Mouse (Mus musculus) kidney, adult 8-10 months (tissue): ENCODE data around the gene Otop2.

ENCODE experiments used
- DNase-seq, 2 experiments: peaks; one replicate each; pipeline ENCODE4 v3.0.0; 2022

Otop2 gene

DNA sequence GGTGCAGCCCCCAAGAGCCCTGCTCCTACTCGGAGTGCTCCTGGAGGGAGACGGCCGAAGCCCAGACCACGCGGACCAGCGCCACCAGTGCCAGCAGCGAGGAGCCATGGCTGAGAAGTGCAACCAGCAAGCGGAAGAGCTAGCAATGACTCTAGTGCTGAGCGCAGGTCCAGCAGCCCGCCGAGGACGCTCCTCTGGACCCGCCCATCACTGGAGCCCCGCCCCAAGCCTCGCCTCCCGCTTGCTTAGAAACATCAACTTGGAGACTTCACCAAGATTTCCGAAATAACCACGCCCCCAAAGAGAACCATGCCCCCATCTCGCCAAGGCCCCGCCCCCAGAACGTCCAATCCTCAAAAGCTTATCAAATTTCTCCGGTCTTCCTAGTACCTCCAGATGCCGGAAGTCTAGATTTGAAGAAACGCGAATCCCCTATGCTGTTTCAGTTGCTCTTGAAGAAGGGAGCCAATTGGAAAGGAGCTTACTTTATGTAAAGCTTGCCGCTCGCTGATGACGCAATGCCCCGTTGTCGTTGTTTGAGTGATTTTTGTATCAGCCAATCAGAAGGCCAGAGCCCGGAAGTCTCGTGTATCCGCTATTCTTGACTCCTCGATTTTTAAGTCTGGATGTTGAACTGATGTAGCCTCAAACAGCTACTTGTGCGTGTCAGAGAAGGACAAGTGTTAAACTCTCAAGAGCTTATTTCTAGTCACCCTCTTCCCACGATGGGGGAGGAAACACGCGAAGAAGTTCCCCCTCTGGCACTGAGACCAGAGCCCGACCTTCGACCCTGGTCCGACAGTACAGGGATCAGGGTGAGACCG lies 30.0 kb upstream of the Otop2 start, which contains the start of gene Fdxr:
Gene Fdxr, minus strand, starts transcription at position 271 of the 824 bp plus-strand sequence.
- DNase-seq = peak; percentile 99

DNA sequence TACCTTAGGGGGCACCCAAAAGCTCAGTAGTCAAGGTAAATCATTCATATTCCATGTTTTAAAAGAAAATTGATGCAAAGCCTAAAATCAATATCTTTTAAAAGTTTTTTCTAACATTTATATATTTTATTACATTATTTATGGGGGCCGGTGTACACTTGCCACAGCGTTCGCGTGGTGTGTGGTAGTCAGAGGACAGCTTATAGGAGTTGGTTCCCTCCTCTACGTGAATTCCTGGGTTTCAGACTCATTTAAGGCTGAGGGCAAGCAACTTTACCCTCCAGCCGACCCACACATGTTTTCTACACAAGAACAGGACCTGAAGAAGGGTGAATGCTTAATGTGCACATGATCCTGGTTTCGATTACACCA lies 29.4 kb upstream of the Otop2 start:
- DNase-seq = no peak

- no peak for DNase-seq
Observed at GRCm38 (mm10) chr11:115278176-115278575, 28.8 kb upstream of the Otop2 start.

GRCm38 (mm10) chr11:115279726-115280125 lies 27.2 kb upstream of the Otop2 start:
- no peak for DNase-seq

GRCm38 (mm10) chr11:115282295-115282694 lies 24.7 kb upstream of the Otop2 start:
- DNase-seq = no peak

GRCm38 (mm10) chr11:115282723-115283485 lies 24.1 kb upstream of the Otop2 start:
- no peak for DNase-seq

DNA sequence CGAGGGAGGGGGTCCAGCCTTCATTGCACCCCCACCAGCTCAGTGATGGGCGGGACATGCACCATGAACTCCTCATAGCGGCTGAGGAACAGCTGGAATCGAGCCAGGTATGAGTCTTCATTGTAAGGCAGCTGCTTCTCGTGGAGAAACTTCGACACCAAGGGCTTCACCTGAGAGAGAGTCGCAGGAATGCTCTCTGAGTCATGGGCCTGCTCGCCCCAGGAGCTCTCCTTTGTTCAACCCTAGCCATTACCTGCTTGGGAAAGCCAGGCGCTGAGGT lies 23.5 kb upstream of the Otop2 start:
- DNase-seq = no peak

DNA sequence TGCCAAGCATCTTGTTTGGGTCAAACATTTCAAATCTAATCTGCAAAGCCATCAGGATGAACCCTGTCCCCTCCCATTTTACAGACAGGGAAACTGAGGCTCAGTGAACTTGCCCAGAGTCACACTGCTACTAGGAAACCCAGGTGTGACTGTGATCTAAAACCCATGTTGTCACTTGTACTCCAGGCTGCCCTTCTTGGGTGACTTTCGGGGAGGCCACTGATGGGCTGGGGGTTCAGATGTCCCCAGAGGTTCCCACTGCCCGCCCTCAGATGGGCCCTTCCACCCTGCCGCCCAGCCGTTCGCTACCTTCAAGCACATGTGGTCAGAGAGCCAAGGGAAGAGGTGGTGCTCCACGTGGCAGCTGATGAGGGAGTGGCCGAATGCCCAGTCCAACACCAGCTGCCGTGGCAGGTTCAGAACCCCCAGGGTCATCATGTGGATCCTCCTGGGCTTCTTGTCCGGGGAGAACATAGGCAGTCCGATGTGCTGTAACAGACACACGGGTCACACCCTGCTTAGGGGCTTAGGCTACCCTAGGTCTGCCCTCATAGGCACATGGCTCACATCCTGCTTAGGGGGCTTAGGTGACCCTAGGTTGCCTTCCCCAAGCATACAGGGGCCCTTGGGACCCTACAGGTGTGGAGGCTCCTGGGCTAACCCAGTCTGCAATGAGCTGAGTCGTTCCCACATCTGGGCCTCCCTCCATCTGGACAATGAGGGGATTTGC lies 22.9 kb upstream of the Otop2 start:
- no peak for DNase-seq

DNA sequence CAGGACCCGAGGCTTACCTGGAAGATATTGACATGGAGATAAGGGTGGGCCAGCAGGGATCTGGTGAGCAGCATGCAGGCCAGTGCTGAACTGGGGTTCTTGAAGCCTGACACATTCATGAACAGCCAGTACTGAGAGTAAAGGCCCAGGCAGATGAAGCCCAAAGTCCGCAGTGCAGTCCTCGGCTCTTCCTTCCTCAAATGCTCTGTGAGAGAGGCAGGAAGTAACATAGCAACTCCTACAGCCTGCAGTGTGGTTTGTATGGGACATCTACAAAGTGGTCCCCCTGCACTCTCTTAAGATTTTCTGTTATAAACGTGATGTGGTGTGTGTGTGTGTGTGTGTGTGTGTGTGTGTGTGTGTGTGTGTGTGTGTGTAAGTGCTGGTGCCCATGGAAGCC lies 21.7 kb upstream of the Otop2 start:
- DNase-seq = no peak

DNA sequence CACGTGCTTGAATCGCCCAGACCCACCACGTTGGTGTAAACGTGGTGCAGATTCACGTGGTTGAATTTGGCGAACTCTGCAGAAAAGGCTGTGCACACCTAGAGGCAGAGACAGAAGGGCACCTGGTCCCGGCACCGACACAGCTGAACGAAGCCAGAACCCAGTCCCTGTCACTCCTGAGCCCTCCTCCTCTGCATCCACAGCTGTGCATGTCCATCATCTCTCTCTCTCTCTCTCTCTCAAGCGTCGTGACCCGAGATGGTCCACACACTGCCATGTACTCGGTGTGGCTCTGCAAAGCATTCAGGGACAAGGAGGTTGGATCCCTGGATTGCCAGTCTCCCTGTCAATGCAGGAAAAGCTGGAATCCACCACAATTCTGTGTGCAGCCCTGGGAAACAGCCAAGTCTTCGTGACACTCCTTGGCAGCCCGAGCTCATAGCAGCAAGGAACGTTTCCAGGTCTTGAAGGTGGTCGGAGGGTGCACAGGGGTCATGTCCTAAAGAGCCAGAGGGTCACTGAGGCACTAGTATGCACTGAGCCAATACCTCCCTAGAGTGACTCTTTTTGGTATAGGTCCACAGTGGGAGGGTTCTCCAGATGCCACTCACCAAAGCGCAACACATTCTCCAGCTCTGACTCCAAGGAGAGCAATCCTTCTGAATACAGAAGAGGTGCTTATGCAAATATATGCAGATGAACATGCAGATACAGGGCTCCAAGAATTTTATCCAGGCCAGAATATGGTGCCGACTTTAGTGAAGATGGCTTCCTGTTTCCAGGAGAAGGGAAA lies 20.6 kb upstream of the Otop2 start:
- no peak for DNase-seq

DNA sequence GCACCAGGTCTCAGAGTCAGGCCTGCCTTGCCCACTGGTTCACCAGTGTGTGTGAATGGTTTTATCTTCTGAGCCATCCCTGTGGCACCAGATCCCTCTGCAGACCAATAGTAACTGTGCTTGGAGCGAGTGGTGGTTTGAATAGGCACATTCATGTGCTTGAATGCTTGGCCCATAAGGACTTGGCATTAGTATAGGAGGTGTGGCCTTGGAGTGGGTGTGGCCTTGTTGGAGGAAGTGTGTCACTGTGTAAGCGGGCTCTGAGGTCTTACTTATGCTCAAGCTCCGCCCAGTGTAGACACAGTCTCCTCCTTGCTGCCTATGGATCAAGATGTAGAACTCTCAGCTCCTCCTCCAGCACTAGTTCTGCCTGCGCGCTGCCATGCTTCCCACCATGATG lies 19.6 kb upstream of the Otop2 start:
- DNase-seq = no peak

GRCm38 (mm10) chr11:115288305-115288704 lies 18.7 kb upstream of the Otop2 start:
- DNase-seq = no peak

DNA sequence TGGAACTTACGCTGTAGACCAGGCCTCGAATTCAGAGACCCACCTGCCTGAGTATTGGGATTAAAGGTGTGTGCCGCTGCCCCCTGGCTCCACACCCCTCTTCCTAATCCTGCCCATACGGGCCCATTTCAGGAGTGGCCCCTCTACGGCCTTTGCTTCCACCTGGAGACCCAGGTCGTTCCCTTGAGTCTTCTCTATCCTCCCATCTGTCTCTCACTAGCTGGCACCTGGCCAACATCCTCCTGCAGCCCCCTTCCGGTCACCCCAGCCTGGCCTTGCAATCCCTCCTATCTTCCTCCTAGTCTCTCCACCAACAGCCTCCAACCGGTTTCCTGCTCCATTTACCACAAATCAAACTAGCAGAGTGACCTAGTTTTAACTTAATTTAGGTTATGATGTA lies 17.1 kb upstream of the Otop2 start:
- DNase-seq = no peak

DNA sequence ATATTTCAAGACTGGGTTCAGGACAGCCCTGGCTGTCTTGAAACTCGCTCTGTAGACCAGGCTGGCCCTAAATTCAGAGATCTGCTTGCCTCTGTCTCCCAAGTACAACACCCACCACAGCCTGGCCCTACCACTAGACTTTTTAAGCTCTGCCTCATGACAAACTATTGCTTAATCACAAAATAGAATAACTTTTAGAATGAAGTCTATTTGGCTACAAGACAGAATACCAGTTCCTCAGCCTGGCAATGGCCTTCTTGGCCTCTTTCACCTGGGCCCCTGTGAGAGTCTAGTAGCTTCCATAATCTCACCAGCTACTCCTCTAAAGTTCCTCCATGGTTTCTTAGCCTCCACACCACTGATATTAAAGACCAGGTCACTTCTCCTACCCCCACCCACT lies 16.6 kb upstream of the Otop2 start:
- no peak for DNase-seq

- DNase-seq = peak; percentile 51 to 63
Observed at GRCm38 (mm10) chr11:115290919-115291318, 16.0 kb upstream of the Otop2 start.

- DNase-seq = no peak
Observed at GRCm38 (mm10) chr11:115291503-115291902, 15.5 kb upstream of the Otop2 start.

DNA sequence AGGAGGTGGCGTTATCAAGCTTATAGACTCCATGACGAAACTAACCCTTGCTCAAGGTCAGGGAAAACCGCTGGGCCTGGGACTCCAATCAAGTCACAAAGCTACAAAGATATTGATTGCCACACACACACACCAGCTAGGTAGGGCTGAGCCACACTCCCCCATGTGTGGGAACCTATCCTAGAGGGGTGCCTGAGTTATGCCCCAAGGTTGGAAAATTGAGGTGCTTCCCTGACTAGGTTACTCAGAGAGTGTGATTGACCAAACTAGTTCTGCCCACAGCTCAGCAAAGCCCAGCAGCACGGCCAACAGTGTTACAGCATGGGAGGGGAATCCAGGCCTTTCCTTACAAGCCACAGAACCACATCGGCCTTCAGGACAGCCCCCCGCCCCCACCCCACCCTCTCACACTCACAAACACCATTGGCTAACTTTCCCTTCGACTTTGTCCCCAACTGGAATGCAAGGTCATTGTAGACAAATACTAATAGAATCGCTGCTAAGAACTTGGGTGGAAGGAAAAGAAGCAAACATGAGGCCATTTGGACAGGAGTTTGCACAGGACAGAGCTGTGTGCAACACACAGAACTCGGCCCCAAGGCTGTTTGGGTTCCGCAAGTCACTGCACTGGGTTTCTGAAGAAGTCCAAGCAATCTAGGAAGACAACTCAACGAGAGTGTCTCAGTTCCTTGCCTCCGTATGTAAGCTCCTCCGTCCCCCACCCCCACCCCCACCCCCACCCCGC lies 14.2 kb upstream of the Otop2 start:
- peak in 1 of 2 experiments; percentile 51 for DNase-seq

- DNase-seq = no peak
Observed at GRCm38 (mm10) chr11:115295939-115296338, 11.0 kb upstream of the Otop2 start.

- peak; percentile 49 to 56 for DNase-seq
Observed at GRCm38 (mm10) chr11:115296471-115297210, 10.3 kb upstream of the Otop2 start.

GRCm38 (mm10) chr11:115297214-115297826 lies 9.6 kb upstream of the Otop2 start, which contains the start of gene Fads6:
Fads6 (minus strand) TSS chr11:115297663.
- DNase-seq = peak; percentile 58 to 77

GRCm38 (mm10) chr11:115298160-115298559 lies 8.8 kb upstream of the Otop2 start:
- no peak for DNase-seq
